Mouse (Mus musculus) cerebellum, adult (tissue): ENCODE data around the gene Slc2a2.

Experiments used
- ATAC-seq: cut with Nextera tagmentation; 2 replicates; pipeline ENCODE4 v1.9.2; 2017; ENCODE audit warnings: mild to moderate bottlenecking, moderate library complexity, mixed read lengths; ENCODE audit not compliant: insufficient number of reproducible peaks, low FRiP score, low TSS enrichment

Gene Slc2a2

GRCm38 (mm10) chr3:28697797-28698196 lies at the start of gene Slc2a2:
Gene Slc2a2, plus strand, starts transcription at chr3:28697903.
- no peak for ATAC-seq

- no peak for ATAC-seq
Measured at GRCm38 (mm10) chr3:28652574-28652973, 45.1 kb upstream of the Slc2a2 start.

DNA sequence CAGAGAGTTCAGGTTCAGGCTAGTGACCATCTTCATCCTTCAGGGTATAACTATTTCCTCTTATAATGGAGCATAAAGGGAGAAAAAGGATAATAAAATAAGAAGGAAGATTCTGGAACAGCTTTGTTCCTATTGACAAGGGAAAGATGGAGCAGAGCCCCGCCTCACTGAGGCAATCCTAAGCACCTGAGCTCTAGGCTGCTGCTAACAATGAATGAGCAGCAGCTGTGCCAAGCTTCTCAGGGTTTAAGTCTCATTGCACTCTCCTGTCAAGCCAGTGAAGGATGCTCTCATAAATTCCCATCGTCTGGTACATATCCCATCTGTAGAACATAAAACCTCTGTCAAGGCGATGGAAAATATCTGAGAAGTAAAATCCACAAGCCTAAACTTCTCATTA lies 44.7 kb upstream of the Slc2a2 start:
- ATAC-seq = no peak

DNA sequence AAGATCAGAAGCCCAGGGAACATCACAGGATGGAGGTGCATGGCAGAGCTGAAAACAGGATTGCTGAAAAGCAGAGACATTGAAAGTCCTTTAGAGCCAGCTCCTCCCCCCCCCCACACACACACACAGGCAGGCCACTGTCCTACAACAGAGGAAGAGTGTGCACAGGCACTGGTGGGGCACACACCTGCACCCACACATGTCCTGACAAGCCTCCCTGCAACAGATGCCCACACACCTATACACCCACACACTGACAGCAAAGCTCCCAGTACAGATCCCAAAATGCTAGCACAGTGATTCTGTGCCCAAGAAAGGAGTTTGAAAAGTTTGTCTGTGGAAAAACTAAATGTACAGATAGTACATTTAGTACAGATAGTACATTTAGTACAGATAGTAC lies 43.0 kb upstream of the Slc2a2 start:
- ATAC-seq = no peak

DNA sequence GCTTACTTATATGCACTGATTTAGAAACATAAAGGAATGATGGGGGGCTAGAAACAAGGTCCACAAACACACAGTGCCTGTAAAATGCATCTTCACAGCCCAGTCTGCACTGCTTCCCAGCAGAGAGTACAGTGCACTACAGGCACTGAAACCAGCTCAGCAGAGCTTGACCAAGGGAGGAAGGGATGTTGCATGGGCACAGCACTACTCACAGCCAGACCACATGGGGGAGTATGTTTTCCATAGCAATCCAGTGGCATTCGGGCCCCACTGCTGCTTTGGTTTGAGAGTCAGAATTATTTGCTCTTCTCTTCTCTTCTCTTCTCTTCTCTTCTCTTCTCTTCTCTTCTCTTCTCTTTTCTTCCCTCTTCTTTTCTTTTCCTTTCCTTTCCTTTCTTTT lies 39.4 kb upstream of the Slc2a2 start:
- ATAC-seq = no peak

- ATAC-seq = no peak
Measured at GRCm38 (mm10) chr3:28680851-28681250, 16.9 kb upstream of the Slc2a2 start.

- no peak for ATAC-seq
Measured at GRCm38 (mm10) chr3:28681866-28682265, 15.8 kb upstream of the Slc2a2 start.

DNA sequence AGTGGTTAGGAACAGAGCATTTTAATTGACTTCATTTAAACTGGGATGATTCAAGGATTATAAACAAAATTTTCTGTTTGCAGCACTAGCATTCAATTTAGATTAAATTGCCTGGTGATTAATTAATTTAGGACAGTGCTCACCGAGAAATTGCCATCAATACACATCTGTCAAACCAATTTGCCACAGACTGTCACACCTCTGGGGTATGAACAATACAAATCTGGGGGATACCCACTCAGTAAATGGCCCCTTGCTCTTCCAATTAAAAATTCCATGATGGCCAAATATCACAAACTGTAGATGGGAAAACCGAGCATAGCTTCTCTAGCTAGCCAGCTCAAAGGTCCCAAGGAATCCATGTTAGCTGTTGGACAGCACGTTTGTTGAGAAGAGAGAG lies 15.3 kb upstream of the Slc2a2 start:
- no peak for ATAC-seq

DNA sequence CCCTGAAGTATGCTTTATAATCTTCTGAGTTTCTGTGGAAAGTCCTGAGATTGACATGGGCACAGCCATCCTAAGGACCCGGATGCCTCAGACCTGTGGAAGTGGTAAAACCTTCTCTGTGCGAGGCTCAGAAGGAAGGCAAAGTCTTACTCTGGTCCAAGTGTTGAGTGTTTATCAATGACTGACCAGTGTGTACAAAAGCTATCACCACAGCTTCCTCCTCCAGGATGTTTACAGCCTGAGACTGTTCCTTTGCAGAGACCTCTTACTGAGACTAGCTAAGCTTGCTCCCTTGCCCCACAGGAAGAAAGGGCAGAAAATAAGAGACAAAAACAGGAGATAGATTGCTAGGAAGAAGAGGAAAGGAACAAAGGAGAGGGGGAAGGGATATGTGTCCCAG lies 12.2 kb upstream of the Slc2a2 start:
- no peak for ATAC-seq

- ATAC-seq = no peak
Measured at GRCm38 (mm10) chr3:28694811-28695210, 2.9 kb upstream of the Slc2a2 start.

GRCm38 (mm10) chr3:28695608-28696007 lies 2.1 kb upstream of the Slc2a2 start:
- no peak for ATAC-seq

DNA sequence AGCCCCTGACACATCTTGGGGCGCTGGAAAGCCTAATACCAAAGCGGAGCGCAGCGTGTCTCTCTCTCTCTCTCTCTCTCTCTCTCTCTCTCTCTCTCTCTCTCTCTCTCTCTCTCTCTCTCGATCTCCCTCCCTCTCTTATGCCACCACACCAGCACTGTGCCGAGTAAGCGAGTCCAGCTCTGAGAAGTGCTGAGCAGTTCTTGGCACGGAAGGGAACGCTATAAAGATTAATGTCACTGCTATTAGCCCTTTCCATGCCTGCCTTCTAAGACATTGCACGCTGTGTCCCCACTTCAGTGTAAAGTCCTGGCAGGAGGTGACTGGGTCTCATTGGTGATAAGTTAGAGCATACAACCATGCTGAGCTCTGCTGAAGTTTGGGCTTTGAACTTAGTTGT lies 1.5 kb upstream of the Slc2a2 start:
- ATAC-seq = no peak

DNA sequence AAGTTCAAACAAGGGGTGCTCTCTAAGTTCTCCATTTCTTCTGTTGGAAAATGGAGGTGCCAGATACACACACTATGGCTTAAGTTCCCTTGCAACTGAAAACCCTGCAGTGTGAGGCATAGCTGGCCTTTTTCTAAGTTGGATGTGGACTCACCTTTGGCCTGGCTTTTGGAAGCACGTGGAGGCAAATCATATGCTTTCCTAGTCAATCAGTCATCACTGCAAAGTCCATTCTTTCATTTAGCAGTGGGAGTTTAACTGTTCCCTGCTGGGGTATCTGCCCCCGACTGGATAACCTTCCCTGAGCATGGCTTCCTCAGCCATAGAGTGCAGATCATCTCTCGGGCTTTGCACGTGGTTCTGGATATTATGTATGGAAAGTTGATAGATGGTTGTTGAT lies 1.9 kb downstream of the Slc2a2 start:
- no peak for ATAC-seq

DNA sequence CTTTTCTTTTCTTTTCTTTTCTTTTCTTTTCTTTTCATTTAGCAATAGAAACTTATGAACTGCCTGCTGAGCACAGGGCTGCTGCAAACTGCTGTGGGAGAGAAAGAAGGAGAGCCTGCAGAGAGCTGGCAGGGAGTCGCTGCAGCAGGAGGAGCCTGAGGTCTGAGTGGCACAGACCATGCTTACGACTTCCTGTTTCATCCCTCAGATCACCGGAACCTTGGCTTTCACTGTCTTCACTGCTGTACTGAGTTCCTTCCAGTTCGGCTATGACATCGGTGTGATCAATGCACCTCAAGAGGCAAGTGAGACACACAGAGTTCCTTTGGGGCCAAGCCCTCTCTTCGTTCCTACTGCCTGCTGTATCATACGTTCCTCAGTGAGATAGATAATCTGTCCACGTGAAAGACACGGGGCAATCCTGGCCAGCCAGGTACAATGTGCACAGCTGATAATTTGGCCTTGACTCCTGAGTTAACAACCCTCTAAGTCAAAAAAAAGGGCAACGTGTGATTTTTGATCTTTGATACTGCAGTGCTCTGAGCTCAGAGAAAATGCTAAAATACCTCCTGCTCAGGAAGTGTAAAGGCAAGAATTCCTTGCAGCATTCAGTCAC lies 7.9 kb downstream of the Slc2a2 start:
- ATAC-seq = no peak

GRCm38 (mm10) chr3:28706736-28707135 lies 9.0 kb downstream of the Slc2a2 start:
- no peak for ATAC-seq

GRCm38 (mm10) chr3:28709740-28710139 lies 12.0 kb downstream of the Slc2a2 start:
- no peak for ATAC-seq

DNA sequence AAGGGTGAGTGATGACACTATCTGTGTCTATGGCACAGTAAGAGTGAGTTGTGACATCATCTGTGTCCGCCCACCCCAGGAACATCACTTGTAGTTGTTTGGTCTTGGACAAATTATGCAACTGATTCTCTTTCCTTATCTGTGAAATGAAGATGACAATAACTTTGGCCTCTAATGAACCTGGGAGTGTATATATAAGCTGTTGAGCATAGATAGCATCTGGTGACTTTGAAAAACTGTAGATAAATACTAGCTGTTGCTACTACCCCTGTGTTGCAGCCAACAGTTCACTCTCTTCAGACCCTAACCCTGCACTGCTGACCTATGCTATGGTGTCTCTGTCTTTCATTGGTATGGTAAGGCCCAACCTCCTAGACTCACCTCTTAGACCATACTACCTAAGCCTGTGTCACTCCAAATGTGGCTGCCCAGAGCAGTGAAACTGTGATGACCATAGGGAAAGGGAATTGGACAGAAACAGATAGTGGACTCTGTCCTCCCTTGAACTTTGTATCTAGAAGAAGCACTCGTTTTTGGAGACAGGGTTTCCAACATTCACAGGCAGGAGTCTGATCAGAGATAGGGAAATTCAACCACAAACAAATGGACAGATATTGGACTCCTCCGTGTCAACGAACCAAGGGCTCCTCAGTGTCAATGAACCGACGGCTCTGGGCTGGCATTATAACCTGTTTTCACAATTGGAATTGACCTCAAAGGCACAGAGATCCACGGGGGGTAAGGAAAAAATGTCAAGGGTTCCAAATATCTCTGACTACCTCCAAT lies 16.4 kb downstream of the Slc2a2 start:
- ATAC-seq = no peak

- no peak for ATAC-seq
Measured at GRCm38 (mm10) chr3:28718521-28718920, 20.8 kb downstream of the Slc2a2 start.

DNA sequence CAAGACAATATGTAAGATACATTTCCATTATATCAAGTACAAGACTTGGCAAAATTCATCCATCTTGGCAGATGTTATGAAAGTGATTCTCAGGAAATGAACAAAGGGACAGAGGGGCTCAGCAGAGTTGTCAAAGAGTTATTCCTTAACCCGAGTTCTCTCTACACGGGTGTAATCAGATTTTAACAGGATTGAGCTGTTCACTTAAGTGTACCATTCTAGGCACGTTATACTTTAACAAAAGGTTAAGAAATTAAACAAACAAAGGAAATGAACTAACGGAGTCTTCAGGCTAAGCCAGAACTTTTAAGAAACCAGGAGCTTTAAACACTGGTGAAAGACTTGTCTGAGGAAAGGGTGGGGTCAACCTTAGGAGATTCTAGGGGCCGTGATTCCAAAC lies 23.5 kb downstream of the Slc2a2 start:
- no peak for ATAC-seq

DNA sequence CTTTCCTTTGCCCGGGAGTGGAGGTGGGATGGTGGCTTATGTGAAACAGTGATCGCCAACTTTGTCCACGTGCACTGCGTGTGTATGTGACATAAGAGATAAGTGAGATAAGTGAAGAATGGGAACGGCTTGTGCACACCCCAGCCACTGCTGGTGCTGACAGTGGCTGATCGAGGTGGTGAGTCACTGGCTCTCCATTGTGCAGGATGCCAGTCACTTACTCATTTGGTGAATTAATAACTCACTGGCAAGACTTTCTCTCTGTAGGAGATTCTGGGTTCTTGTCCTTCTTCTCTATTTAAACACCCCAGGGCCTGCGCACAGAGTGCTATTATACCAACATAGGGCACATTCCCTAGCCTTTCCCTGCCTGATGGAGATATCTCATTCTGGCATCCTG lies 24.1 kb downstream of the Slc2a2 start:
- ATAC-seq = no peak

DNA sequence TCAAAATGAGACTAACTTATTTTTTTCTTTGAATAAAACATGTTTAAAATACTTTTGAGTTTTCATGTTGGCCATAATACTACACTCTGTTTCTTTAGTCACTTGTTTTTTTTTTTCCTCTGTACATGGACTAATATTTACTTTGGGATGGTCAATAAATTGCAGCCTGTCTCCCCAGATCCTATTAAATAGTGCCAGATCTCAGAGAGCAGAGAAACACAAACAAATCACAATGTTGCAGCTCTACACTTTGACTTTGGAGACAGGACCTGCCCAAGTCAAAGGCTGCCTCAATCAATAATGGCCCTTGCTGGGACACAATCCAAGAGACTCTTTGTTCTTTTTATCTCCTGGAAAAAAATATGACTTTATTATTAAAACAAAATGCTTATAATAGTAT lies 24.8 kb downstream of the Slc2a2 start:
- no peak for ATAC-seq

DNA sequence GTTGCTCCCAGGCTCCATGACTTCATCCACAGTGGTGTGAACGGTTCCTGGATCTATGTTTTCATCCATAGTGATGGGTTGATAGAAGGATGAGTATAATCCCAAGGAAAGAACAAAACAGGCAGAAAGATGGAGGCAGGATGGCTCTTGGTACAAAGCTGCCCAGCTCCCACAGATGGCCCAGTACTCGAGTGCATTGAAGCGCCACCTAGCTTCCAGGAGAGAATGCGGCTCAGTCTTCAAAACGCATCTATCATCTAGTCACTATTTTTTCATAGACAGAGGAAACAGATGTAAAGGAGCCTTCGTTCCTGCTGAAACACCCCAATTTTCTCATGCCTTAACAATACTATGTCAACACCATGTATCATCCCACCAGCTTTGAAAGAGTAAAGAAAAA lies 25.8 kb downstream of the Slc2a2 start:
- ATAC-seq = no peak
